Mouse (Mus musculus) lung, postnatal 4 days (tissue): Measurements from ENCODE around the gene Mcm5.

Source experiments
- DNase-seq, 2 experiments: peaks; one replicate each; pipeline ENCODE4 v3.0.0; 2021

The Mcm5 gene

DNA sequence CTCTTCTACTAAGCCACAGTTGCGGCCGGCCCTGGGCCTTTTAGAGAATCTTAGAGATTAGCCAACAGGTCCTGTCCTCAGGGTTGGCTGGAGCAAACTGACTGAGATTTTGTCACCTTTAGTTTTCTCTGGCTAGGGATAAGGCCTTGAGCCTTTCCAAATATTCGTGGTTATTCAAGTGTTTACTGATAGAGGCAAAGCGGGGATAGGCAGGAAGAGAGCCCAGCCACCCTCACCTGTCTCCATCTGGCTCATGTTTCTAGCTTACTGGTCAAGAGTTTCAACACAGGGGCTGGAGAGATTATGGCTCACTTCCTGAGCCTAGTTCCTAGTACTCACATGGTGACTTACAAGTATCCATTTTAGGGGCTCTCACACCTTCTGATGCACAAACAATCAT lies 6.4 kb upstream of the Mcm5 start:
- no peak for DNase-seq

DNA sequence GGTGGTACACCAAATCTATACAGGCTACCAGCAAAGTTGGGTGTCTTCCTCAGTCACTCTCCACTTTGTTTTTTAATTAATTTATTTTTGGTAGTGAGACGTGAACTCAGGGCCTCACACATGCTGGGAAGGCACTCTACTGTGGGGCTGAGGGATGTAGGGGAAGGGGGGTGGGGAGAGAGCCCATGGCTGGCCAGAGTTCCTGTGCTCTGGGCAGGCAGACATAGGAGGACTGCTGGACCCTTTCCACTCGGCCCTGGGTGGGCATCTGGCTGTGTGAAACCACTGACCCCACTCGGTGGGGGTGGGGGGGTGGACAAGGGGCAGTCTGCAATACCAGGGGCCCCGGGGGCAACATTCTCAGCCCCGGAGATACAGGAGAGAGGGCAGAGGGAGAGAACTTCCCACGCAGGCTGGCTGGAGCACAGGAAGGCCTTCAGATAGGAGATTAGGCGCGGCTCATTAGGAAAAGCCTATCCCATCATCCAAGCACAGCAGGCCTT lies 5.9 kb upstream of the Mcm5 start:
- no peak for DNase-seq

DNA sequence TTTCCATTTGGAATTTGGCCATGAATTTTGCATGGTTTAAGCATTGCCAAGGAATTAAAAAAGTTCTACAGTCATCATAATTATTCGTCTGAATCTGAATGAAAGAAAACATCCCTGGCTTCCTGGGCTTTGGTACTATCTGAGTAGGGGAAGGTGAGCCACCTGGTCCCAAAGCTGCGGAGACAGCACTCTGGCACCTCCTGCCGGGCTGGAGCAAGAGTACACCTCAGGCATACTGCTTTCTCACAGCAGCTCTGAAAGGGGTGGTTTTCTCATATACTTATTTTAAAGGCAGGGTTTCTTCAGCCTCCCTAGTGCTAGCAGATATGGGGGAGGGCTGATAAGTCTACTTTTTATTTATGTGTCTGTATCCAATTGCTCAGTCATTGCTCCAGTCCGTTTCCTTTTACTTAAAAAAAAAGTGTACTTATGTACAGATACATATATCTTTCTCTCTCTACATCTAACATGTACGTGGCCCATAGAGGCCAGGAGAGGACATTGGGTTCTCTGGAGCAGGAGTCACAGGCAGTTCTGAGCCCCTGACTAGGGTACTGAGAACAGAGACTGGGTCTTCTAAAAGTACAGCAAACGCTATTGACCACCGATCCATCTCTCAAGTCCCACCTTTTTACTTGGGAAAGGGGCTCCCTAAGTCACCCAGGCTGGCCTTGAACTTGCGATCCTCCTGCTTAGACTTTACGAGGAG lies 688 bp upstream of the Mcm5 start:
- DNase-seq: peak; percentile 83 to 88

DNA sequence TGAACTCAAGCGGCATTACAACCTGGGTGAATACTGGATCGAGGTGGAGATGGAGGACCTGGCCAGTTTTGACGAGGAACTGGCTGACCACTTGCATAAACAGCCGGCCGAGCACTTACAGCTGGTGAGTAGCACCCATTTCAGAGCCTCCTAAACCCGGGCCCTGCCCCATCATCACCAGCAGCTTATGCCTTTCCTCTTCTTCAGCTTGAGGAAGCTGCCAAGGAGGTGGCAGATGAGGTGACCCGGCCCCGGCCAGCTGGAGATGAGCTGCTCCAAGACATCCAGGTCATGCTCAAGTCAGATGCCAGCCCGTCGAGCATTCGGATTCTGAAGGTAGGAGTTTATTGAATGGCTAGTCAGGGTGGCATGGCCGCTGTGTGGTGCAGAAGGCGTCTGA lies 724 bp downstream of the Mcm5 start:
- no peak for DNase-seq

DNA sequence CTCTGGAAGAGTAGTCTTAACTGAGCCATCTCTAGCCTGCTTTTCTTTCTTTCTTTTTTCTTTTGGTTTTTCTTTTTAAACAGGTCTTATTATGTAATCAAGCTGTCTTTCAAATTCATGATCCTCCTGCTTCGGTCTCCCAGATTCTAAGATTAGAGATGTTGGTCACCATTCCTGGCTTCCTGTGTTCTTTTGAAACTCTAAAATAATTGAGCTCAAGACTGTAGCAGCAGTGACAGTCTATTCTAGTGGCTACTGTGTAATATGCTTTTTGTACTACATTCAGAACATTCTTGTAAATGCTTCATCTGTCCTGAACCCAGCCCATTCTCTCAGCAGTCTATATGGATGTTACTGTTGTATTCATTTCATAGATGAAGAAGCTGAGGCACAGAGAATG lies 9.1 kb downstream of the Mcm5 start:
- no peak for DNase-seq

DNA sequence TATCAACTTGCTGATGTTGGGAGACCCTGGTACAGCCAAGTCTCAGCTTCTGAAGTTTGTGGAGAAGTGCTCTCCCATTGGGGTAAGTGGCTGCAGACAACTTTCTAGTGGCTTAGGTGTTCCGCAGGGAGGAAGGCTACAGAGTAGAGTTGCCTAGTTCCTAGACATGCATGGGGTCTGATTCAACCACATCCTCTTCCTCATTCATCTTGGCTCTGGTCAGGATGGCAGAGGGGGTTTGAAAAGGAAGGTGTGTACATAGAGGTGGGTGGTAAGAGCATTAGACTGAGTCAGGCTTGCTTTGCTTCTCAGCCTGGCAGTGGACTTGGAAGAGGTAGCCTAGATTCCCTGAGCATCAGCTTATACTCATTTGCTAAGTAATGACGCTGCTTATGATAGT lies 9.9 kb downstream of the Mcm5 start:
- DNase-seq: no peak

DNA sequence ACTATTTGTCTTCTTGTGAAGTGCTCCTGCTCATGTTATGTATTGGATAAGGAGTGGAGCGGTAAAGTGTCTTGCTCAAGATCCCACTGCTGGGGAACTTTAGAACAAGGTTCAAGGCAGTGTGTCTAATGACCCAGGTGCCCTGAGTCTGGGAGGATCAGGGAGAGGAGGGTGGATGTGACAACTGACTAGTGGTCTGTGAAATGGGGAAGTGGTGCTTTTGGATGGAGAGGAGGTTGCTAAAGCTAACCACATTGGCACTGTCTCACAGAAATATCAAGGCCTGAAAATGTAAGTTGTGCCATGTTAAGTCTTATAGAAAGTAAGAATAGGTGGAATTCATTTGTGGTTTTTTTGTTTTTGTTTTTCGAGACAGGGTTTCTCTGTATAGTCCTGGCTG lies 10.4 kb downstream of the Mcm5 start:
- no peak for DNase-seq

DNA sequence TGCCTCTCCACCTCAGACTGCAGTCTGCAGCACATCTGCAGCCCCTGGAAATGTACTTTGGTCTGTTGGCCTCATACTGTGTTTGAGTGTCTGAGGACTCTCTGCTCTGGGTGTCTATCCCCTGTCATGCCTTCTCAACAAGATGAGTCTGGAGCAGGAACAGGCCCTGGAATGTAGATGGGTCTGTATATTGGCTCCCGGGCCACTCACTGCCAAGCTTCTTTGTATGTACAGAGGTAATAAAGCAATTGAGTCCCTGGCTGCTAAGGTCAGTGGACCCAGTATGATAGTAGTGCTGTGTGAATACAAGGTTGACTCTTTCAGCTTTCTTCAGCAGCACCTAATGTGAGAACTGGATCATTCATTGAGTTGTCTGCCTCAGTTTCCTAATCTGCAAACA lies 18.0 kb downstream of the Mcm5 start:
- no peak for DNase-seq

DNA sequence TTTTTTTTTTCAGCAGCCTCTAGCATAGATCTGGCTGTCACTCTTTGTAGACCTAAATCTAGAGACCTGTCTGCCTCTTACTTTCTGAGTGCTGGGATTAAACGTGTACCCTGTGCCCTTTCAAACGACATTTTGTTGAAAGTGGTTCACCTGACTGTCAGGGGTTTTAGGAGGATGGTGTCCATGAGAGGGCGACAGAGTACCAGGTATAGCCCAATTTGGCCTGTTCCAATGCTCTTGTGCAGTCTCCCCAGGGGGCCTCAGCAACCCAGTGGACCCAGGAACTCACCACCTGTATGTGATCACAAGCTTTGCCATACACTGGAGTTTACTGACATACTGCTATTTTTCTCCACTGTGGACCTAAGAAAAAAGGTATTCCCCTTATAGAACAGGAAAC lies 23.1 kb downstream of the Mcm5 start:
- DNase-seq: peak in 1 of 2 experiments; percentile 51

DNA sequence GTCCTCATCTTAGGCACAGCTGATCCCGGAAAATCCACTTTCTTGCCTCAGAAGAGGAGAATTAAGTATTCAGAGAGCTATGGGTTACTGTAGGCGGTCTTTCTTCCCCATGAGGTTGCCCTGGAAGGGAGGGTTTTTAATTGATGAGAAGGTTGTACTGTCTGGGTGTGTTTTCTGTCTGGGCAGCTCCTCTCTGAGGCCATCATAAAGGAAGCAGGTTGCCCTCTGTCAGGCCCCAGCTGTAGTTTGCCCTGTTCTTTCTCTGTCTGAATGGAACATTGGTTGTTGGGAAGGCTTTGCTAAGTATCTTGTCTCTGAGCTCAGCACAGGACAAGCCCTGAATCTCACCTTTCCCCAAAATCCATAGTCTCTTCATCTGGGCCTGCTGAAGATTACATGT lies 24.0 kb downstream of the Mcm5 start:
- no peak for DNase-seq

DNA sequence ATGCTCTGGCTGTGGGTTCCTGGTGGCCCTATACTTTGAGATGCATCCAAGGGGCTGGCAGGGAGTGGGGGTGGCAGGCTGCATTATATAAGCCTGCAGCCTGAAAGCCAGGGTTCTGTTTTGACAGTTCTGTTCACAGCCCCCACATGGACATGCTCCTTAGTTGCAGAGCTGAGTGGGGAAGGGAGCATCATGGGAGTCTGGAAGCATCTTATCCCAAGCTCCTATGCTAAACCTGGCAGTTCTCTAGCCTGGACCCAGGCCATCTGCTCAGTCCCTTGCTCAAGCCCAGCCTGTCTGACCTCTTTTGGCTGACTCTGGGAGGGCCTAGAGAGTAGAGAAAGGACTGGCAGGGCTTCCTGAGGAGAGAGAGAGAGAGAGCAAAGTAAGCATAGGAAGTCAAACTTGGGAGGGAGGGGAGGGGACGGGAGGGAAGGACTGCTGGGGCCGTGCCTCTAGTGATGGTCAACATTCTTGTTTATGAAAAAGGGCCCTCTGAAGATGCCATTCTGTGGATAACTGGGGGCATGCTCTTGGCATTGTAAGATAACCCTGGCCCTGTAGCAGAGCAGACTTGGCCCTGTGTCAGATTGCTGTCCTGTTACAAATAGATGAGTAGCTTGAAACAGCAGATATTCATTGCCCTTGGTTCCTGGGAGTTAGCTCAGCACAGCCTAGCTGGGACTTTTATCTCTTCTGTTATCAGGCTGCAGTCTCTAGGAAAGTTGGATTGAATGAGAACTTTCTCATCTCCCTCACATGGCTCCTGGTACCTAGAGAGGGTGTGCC lies 25.4 kb downstream of the Mcm5 start:
- peak in 1 of 2 experiments; percentile 54 for DNase-seq

DNA sequence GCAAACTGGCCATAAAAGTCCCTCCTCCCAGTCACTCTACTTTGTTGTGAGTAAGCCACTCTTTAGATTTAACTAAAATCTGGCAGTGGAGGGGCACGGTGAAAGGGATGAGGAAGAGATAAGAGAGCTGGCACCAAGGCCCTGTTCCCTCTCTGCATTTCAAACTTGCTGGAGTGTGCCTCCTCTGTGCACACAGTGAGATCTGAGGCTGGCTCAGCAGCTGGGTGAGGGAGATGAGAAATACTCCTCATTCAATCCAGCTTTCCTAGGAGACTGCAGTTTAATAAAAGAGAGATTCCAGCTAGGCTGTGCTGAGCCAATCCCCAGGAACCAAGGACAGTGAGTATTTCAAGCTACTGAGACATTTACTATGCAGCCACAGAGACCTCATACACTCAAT lies 26.4 kb downstream of the Mcm5 start:
- DNase-seq: no peak

DNA sequence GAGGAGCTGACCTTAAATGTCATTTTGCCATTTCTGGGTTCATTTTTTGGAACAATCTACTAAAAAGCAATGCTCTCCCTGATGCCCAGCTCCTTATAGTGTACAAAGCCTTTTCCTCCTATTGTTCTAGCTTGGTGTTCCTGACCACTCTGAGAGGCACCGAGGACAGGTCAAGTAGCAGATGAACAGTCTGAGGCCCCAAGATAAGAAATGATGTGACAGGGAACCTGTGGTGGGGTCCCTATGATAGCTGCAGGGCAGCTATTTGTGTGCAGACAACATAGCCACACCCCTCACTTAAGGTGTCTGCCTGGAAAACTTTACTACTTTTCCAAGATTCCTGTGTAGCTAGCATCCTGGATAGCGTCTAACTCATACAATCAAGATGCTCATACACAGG lies 26.9 kb downstream of the Mcm5 start:
- DNase-seq: no peak

DNA sequence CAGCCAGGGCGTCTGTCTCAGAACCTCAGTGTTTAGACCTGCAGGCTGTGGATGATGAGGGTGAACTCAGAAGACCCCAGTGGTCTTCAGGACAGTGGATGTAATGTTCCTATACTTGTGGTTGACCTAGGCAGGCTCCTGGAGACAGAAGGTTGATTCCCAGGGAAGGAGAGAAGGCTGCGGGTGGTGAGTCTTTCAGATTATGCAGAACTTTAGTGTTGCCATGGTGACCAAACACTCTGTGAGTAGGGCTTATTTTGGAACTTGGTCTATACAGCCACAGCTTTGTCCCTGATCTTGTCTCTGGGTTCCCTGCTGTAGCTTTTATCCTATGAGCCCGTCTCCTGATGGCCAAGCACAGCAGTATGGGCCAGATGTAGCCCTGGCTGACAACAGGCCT lies 28.2 kb downstream of the Mcm5 start:
- no peak for DNase-seq

DNA sequence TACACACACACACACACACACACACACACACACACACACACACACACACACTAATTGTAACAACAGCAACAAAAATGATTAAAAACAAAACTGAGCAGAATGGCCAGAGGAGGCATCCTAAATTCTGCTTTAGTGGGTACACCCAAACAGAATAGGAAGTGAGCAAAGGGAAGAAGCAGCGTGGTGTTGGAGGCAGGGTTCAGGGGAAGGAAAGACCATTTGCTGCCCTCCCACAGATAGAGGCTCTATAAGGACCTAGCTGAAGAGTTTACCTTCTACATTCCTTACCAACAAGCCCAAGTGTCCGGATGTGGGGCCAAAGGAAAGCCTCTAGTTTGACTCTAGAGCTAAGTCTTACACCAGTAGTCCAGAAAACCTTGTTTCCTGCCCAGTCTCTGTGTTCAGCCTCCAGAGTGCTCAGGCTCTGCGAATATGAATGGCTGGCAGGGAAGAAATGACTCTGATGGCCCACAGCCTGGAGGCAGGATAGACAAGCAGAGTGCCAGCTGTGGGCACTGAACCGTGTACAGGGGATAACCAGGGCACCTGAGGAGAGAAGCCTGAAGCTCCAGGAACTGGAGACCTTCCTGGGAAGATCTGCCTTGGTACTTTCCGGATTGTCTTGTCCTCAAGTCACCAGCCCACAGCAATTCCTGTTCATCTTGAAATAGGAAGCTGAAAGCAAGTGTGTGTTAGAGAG lies 41.7 kb downstream of the Mcm5 start:
- peak in 1 of 2 experiments; percentile 5 for DNase-seq

DNA sequence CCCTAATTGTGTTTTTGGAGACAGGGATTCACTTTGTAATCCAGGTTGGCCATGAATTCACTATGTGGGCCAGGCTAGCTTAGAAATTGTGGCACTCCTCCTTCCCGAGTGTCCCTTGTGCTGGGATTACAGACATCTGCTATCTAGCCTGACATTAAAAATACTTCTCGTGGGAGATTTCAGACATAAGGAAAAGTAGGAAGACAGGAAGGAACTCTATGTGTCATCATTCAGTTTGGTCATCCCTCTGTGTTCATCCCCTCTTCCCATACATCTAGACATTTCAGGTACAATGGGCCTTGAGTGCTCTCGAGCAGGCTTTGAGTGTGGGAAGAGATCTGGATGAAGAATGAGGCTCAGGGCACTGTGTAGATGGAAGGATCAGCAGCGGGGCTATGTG lies 42.4 kb downstream of the Mcm5 start:
- DNase-seq: no peak

DNA sequence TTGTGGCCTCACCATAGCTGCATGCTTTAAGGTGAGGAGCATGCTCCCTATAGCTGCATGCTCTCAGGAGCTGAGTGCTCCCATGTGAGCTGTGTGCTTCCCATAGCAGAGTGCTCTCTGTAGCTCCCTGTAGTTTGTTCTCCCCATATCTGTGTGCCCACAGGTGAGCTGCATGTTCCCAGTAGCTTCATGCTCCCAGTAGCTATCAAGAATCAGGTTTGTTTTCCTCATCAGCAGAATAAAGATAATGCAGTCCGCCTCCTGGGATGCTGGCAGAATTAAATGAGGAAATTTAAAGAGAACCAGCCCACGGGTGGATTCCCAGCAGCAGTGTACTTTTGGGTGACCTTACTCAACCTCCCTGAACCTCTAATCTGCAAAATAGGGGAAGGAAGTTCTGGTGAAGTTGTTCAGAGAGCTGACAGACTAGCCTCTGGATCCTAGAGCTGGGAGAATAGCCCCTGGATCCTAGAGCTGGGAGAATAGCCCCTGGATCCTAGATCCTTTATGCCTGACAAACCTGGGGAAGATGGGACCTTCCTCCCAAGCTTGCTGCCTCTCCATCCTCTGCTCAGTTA lies 43.2 kb downstream of the Mcm5 start:
- DNase-seq: no peak

DNA sequence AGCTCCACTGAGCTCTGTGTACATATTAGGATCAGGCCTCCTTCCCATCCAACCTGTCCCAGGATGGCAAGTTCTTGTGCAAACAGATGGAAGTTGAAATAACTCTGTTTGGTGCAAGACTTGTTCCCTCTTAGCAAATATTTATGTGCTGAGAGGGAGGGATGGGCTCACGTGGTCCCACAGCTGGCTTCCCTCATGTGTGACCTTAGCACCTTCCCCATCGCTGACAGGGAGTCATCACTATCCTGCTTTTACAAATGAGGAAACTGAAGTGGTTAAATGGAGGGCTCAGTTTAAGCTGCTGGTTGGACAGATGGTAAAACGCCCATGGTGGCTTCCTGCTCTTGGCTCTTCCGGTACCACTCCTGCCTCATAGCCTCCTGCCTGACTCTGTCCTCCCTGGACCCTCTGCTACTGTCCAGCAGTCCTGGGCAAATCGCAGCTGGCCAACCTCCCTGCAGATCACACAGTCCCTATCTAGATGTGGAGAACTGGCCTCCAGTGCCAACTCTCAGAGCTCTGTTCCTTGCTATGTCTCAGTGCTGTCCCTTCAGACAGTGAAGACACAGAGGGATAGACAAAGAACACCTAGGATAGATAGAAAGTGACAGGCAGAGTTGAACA lies 45.6 kb downstream of the Mcm5 start:
- DNase-seq: peak in 1 of 2 experiments; percentile 30

DNA sequence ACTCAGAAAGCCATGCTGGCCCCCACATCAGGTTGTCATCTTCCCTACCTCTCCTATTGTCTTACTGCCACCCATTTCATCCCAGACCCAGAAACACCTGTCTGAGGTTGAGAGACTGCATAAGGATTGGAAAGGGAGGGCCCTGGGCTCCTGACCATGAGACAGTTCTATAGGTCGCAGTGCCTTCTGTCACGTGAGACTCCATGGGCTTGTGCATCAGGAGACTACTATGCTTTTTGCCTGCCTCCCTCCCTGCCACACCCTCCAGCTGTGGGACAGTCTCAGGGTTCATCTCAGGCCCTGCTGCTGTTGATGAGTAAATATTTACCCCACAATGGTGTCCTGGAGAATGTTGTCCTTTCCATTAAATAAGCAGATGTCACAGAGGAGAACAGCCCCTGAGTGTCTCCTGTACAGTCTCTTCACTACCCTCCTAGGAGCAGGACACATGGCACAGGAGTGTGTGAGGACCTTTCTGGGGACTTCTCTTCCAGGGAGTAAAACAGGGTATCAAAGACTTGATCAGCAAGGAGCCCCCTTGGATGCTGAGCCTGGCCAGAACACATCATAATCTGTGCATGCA lies 46.5 kb downstream of the Mcm5 start:
- DNase-seq: peak in 1 of 2 experiments; percentile 12

DNA sequence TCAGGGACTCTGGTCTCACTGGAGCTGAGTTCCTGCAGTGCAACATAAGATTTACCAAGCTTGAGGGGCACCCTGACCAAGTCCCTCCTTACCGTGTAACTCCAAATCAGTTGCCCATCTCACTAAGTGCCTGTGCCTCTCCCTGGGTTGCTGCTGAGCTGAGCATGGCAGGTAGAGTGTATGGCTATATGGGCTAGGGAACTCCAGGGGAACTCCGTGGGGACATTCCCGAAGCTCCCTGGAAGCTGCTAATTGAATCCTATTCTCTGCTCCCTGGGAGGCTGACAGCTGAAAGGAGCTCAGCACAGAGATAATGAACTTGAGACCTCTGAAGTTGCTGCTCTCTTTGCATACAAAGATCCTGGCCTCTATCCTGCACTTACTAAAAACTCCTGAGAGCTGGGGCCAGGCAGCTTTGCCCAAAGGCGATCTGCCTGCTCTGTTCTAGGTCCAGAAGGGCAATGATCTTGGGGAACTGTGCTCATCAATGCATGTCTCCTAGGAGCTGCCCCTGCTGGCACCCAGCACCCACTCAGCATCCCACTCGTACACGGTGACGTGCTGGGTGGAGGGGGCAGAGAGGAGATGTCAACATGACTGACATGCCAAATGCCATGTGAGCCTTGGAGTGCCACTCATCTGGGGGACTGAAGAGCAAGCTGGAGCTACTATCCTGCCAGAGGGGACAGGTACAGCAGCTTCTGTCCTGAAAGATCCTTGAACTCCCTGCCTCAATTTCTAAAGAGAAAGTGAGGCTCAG lies 48.3 kb downstream of the Mcm5 start:
- peak in 1 of 2 experiments; percentile 13 for DNase-seq

DNA sequence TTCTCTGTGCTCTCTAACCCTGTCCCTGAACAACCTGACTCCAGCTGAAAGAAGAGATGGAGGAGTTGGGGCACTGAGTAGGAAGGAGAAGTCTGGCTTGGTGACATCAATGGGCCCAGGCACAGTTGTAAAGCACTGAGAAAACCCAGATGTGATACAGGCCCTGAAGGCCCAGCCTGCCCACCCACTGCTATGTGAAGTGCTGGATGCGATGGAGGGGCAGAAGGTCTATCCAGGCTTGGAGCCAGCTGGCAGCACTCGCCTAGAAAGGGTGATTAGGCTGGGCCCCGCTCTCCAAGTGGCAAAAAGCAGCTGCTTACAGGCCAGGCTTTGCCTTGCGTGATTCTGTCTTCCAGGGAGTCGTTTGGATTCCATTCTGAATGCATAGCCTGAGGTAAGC lies 60.0 kb downstream of the Mcm5 start:
- peak; percentile 24 to 75 for DNase-seq
